Mouse (Mus musculus): ENCODE data around the gene Gcgr. TPM values are rescaled to one million over a fixed set of nuclear protein-coding genes. Genes with fewer than 3 reads are reported as not detected.
A peak's percentile ranks its signal among the peaks of the same experiment; 100 is the strongest.
"Not testable (repeated sequence)": the region's sequence is repeated elsewhere in the genome, so short reads cannot be mapped to it uniquely, and the experiment has no call there.

Gene Gcgr
- total RNA-seq, 2 experiments from 2014 or later, result 0.52 TPM; not detected in 1

DNA sequence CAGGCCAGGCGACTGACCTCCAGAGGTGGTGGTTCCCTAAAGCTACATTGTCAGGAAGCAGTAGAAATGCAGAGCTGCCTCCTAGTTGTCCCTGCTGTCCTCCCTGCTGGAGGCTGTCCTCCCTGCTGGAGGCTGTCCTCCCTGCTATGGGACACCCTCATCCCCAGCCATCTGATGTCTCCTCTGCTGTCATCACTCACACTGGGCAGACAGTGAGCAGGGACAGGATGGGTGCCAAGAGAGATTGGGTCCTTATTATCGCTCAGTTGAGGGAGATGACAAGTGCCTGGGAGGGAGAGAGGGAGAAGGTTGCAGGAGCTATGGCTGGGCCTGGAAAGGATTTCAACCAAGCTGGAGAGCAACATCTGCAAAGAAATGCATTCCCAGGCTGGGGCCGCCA lies 4.6 kb downstream of the Gcgr start:
- DNase-seq (ENCODE audit: low spot score in 2 of 2), result no peak

DNA sequence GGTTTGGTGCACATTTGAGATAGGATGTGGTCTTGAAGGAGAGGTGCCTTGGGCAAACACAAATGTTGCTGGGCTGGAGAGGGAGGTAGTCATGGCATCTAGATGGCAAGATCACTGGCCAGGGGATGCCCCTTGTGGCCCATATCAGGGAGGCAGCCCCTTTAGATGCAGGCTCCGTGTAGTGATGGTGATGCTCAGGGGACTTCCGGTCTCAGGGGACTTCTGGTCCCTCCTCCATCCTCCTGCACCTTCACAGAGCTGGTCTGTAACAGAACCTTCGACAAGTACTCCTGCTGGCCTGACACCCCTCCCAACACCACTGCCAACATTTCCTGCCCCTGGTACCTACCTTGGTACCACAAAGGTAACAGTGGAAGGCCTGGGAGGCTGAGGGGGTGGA lies 5.3 kb downstream of the Gcgr start:
- no peak for DNase-seq (ENCODE audit: low spot score in 2 of 2)

- DNase-seq (ENCODE audit: low spot score in 2 of 2), result no peak
These were observed 8.0 kb downstream of the Gcgr start for GRCm38 (mm10) chr11:120538485-120538884.

DNA sequence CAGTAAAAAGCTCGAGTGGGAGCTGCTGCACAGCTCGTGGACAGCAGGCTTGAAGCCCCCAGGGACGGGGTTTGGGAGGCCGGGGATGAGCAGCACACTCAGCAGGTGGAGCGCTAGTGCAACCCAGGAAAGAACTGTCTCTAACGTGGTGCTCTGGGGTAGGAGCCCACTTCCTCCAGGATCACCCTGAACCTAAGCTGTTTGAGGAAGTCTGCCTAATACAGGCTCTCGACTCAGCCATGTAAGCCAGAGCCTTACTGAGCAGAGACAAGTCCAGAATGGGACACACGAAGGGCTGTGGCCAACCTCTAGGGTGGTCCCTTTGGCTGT lies 8.4 kb downstream of the Gcgr start:
- DNase-seq (ENCODE audit: low spot score in 2 of 2), result no peak

DNA sequence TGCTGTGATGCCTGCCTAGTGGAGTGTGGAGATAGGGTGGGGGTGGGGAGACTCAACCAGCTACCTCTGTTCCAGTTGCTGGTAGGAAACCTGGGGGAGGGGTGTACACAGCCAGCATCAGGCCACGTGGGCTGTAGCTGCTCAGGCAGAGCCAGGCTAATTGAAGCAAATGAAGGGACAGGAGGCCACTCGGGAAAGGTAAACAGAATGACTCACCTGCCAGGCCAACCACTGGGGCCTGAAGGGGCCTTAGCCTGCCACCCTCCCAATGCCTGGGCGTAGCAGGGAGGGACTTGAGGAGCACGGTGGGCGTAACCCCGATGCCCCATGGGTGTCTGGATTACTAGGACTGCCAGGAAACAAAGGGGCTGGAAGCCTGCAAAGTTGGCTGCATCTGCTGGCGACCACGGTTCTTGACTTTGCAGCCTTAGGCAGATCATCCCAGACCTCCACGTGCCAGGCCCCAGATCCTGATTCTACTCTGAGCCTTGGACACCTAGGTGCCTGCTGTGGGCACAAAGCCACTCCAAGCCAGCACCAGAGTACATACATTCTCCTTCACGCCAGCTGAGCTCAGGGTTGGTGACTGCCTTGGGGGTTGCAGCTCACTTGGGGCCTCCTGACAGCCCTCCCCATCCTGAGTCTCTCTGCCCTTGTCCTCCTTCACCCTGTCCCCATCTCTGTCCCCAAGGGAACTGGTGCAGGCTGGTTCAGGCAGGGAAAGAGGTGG lies 9.0 kb downstream of the Gcgr start:
- DNase-seq (ENCODE audit: low spot score in 2 of 2), result no peak

DNA sequence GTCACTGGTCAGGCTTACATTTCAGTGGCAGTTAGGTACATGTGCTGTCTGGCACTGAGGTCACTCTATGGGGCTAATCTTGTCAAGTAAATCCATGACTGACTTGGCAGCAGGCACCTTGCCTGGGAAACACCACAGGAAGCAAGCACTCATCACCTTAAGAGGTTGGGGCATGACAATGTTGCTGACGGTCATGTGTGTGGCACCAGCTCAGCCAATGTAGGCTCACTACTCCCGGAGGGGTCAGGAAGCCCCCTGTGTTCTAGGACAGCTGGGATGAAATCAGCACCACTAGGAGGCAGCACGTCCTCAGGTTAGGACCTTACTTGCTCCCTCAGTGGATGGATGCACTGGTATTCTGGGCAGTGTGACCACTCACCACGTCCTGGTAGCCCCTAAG lies 11.4 kb downstream of the Gcgr start:
- DNase-seq (ENCODE audit: low spot score in 2 of 2), result no peak

DNA sequence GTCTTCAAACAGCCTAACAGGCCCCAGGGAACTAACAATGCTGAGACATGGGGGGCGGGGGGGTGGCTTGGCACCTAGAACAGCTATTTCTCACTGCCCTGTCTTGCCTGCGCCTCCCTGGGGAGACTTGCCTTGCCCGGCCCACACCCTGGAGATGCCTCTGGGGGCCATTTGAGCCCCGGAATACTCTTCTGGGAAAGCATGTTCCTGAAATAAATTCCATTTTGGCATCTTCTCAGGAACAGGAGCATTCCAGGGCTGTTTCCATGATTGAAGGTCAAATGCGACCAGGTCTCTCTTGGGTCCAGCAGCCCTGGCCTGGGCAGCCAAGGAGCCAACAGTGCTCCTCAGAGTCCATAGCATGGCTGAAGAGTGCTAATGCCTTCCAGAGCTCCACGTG lies 11.9 kb downstream of the Gcgr start:
- DNase-seq (ENCODE audit: low spot score in 2 of 2), result no peak

DNA sequence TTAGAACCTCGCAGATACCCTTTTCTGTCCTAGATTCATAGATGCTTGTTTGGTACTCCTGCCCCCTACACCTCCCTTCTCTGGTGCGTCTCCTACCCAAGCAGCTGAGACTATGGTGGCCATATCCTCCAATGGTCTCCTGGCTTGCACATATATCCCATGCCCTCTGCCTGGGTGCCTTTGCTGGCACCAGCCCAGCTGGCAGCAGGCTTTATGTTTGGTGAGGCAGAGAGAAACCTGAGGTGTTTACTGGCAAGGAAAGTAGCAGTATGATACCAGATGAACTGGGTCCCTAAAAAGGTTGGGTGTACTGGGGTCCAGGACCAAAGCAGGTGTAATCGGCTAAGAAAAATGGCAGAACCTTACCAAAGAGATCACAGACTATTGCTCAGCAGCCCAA lies 15.5 kb downstream of the Gcgr start:
- DNase-seq (ENCODE audit: low spot score in 2 of 2), result no peak

GRCm38 (mm10) chr11:120547469-120547868 lies 17.0 kb downstream of the Gcgr start:
- DNase-seq (ENCODE audit: low spot score in 2 of 2), result no peak

GRCm38 (mm10) chr11:120548214-120548613 lies 17.7 kb downstream of the Gcgr start:
- DNase-seq (ENCODE audit: low spot score in 2 of 2), result no peak

GRCm38 (mm10) chr11:120548786-120549167 lies 18.3 kb downstream of the Gcgr start:
- no peak for DNase-seq (ENCODE audit: low spot score in 2 of 2)

DNA sequence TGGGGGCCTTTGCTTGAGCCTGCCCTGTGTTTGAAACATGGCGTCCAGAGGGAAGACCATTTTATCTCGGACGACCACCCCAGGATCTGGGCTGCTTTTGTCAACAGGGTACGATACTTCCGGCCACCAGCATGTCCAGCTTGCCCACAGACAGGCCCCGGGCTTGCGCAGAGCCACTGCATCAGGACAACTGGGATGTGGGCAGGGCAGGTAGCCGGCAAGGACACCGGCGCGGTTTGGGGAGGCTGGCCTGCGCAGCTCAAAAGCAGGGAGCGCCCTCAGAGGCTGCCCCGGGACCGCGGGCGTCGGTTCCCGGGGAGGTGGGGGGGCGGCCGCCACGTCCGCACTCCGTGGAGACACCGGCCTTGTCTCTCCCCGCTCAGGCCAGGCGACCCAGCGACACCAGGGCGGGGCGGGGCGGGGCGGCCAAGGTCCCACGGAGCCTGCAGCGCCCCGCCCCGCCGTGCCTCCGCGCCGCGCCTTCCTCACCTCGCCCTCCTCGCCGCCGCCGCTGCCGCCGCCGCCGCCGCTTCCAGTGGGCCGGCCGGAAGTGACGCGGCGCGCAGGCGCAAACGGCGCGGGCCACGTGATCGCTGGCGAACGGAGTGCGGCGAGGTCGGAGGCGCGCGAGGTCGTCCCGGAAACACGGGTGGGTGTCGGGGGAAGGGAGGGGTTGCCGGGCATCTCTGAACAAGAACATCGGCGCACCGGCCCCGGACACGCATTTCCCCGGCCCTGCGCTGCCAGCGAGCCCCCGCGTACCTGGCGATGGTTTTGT lies 18.9 kb downstream of the Gcgr start, which contains the start of gene Mcrip1:
TSS of gene Mcrip1 (minus strand) at position 560 of the 778 bp plus-strand sequence.
- DNase-seq (ENCODE audit: low spot score in 2 of 2), result peak; percentile 95 to 96

GRCm38 (mm10) chr11:120549986-120550809 lies 19.7 kb downstream of the Gcgr start:
- DNase-seq (ENCODE audit: low spot score in 2 of 2), result no peak

DNA sequence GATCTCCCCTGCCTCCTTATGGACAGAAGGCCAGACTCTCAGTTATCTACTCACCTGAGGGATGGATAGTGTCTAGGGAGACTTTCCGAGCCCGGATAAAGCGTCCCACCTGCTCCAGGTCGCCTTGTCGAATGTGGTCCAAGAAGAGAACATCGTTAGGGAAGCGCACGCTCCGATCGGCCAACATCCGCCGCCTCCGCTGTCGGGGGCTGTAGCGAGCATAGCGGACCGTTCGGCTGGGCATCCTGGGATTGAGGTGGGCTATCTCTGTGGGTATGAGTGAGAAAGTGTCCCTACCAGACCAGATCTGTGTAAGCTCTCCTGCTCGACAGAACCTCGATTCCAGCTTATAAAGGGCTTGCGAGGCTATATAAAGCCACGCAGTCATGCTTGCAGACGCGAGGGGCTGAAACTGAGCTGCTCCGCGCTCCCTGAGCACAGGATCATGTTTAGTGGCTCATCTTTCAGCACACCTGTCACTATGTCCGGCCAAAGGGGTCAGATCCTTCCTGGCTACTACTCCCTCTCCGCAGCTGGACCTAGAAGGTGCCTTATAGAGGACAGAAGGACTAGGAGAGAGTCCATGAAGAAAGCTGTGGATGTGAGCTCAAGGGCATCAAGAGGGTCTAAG lies 20.4 kb downstream of the Gcgr start, which contains the start of gene Ppp1r27:
TSS of gene Ppp1r27 (minus strand) at position 323 of the 631 bp plus-strand sequence.
- DNase-seq (ENCODE audit: low spot score in 2 of 2), result no peak

GRCm38 (mm10) chr11:120552736-120553135 lies 22.2 kb downstream of the Gcgr start:
- DNase-seq (ENCODE audit: low spot score in 2 of 2), result no peak

DNA sequence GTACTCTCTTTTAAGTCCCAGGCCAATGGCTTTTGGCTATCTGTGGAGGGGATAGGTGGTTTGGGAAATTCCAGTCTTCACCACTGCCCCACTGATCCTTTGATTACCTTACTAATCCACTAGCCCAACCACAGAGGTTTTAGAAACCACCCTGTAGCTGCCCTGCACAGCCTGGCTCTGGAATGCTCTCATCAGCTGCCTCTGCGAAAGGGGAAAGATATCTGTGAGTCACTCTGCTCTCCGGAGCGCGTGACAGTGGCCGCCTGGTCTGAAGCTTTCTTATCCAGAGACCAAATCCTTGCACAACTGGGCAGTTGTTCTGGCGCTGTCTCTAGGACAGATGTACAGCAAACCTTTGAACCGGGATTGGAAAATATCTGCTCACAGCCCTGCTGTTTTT lies 24.3 kb downstream of the Gcgr start:
- no peak for DNase-seq (ENCODE audit: low spot score in 2 of 2)

- DNase-seq (ENCODE audit: low spot score in 2 of 2), result no peak
These were observed 24.8 kb downstream of the Gcgr start for GRCm38 (mm10) chr11:120555260-120555659.

GRCm38 (mm10) chr11:120558843-120559242 lies 28.3 kb downstream of the Gcgr start:
- not testable (repeated sequence) for DNase-seq (ENCODE audit: low spot score in 2 of 2)

- no peak for DNase-seq (ENCODE audit: low spot score in 2 of 2)
These were observed 30.6 kb downstream of the Gcgr start for GRCm38 (mm10) chr11:120560952-120561728.

DNA sequence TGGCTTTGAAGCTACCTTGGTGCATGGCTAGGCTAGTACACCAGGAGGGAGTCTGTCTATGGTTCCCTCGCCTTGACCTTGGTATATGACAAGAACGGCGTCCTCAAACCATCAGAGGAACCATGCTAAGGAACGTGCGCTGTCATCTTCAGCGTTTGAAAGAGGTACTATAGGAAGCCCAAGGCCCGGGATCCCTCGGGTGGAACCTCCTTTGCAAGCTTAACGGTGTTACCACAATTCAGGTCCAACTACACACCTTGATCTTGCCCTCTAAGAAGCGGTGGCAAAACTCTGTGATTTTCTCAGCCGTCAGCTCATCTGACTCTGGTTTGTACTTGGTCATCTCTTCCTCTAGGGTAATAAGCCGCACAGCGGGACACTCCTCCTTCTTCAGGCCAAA lies 32.5 kb downstream of the Gcgr start:
- no peak for DNase-seq (ENCODE audit: low spot score in 2 of 2)
